Mouse (Mus musculus) gastrocnemius, postnatal 14 days (tissue): ENCODE results near the gene Adam1a. TPM values are rescaled to one million over a fixed set of nuclear protein-coding genes. Genes with fewer than 3 reads are reported as not detected.
A peak's percentile ranks its signal among the peaks of the same experiment; 100 is the strongest.

Source experiments
- DNase-seq: peaks from one replicate; pipeline ENCODE4 v3.0.0; 2021; ENCODE audit warnings: mixed read lengths
- intact Hi-C: fragments of 180-260 bp; cut with DNase I; formaldehyde crosslinking; loops from one replicate; pipeline ENCODE4 v1.15.1; 2025; ENCODE audit warnings: low total_unique reads
- long read RNA-seq, 2 experiments: library from polyadenylated mRNA; stranded (forward); transcript quantifications; one replicate each; pipeline ENCODE4 v2.0.0; 2021
- total RNA-seq, 2 experiments: library from RNA; stranded (reverse); gene quantifications; 2 replicates each; pipeline ENCODE4 v1.2.3; 2021

Gene Adam1a
- 1 to 10 TPM; 1.5 TPM for total RNA-seq
- long read RNA-seq, experiment 1, partial matches to known transcripts: 0 of 1 reads
- long read RNA-seq, experiment 1, other reads (novel, unspliced or antisense): 0 of 1 reads
- long read RNA-seq, experiment 2, partial matches to known transcripts: 0 of 2 reads
- long read RNA-seq, experiment 2, other reads (novel, unspliced or antisense): 2 of 2 reads

GRCm38 (mm10) chr5:121544910-121545792 is at the start of gene Adam1a, which contains the start of gene Gm42878:
Gene Adam1a (minus strand): TSS chr5:121545482.
Gene Gm42878 (minus strand): TSS chr5:121545482.
- intact Hi-C loops: no loop called here
- peak; percentile 50 for DNase-seq

GRCm38 (mm10) chr5:121594714-121595313 is 49.5 kb upstream of the Adam1a start:
- intact Hi-C loops: no loop called here
- no peak for DNase-seq

GRCm38 (mm10) chr5:121593451-121594401 is 48.4 kb upstream of the Adam1a start, which contains the start of gene Aldh2:
Gene Aldh2 (minus strand): TSS chr5:121593824.
- DNase-seq: peak; percentile 92
- intact Hi-C loops: no loop called here

GRCm38 (mm10) chr5:121592816-121593407 is 47.6 kb upstream of the Adam1a start:
- DNase-seq: no peak
- intact Hi-C loops: no loop called here

GRCm38 (mm10) chr5:121592064-121592815 is 47.0 kb upstream of the Adam1a start:
- intact Hi-C loops: no loop called here
- no peak for DNase-seq

- no peak for DNase-seq
- intact Hi-C loops: no loop called here
Observed at GRCm38 (mm10) chr5:121591417-121592063, 46.3 kb upstream of the Adam1a start.

- intact Hi-C loops: no loop called here
- DNase-seq: no peak
Observed at GRCm38 (mm10) chr5:121589928-121590327, 44.6 kb upstream of the Adam1a start.

GRCm38 (mm10) chr5:121586400-121587039 is 41.2 kb upstream of the Adam1a start:
- intact Hi-C loops: no loop called here

GRCm38 (mm10) chr5:121585699-121586098 is 40.4 kb upstream of the Adam1a start:
- intact Hi-C loops: no loop called here
- DNase-seq: no peak

More at GRCm38 (mm10) chr5:121586400-121587039, 41.2 kb upstream of the Adam1a start:
- DNase-seq: peak; percentile 26

- DNase-seq: no peak
- intact Hi-C loops: no loop called here
Observed at GRCm38 (mm10) chr5:121585005-121585404, 39.7 kb upstream of the Adam1a start.

- intact Hi-C loops: no loop called here
Observed at GRCm38 (mm10) chr5:121583765-121584501, 38.7 kb upstream of the Adam1a start.

GRCm38 (mm10) chr5:121581945-121582344 is 36.7 kb upstream of the Adam1a start:
- DNase-seq: no peak
- intact Hi-C loops: no loop called here

More at GRCm38 (mm10) chr5:121583765-121584501, 38.7 kb upstream of the Adam1a start:
- DNase-seq: peak; percentile 96

GRCm38 (mm10) chr5:121576927-121577488 is 31.7 kb upstream of the Adam1a start:
- DNase-seq: peak; percentile 59
- intact Hi-C loops: no loop called here

GRCm38 (mm10) chr5:121575867-121576266 is 30.6 kb upstream of the Adam1a start:
- DNase-seq: no peak
- intact Hi-C loops: no loop called here

GRCm38 (mm10) chr5:121574145-121574544 is 28.9 kb upstream of the Adam1a start:
- DNase-seq: no peak
- intact Hi-C loops: no loop called here

GRCm38 (mm10) chr5:121570787-121571186 is 25.5 kb upstream of the Adam1a start:
- intact Hi-C loops: no loop called here
- no peak for DNase-seq
